Mouse (Mus musculus) inflammation-experienced regulatory T-cells, adult 6 months (primary cell): Measurements from ENCODE around the gene Lefty1. TPM values are rescaled to one million over a fixed set of nuclear protein-coding genes. Genes with fewer than 3 reads are reported as not detected.
A peak's percentile ranks its signal among the peaks of the same experiment; 100 is the strongest.
"Not testable (repeated sequence)": the region's sequence is repeated elsewhere in the genome, so short reads cannot be mapped to it uniquely, and the experiment has no call there.

Source experiments
- ATAC-seq: one replicate; pipeline ENCODE4 v1.8.0; 2017
- polyA plus RNA-seq, 3 experiments: library from polyadenylated mRNA; unstranded; fragments of 100-300 nt; shearing (Covaris generic); gene quantifications; one replicate each; pipeline ENCODE4 v1.2.1; 2017

Gene Lefty1
- polyA plus RNA-seq, 3 experiments from 2014 or later = not detected

- ATAC-seq = no peak
Observed at GRCm38 (mm10) chr1:180922273-180923048, 12.4 kb upstream of the Lefty1 start.

GRCm38 (mm10) chr1:180924737-180925136, 10.1 kb upstream of the Lefty1 start:
- ATAC-seq = no peak

- ATAC-seq = peak; percentile 65
Observed at GRCm38 (mm10) chr1:180926286-180926685, 8.5 kb upstream of the Lefty1 start.

GRCm38 (mm10) chr1:180929599-180929998, 5.2 kb upstream of the Lefty1 start:
- no peak for ATAC-seq

GRCm38 (mm10) chr1:180931106-180931505, 3.7 kb upstream of the Lefty1 start:
- no peak for ATAC-seq

- no peak for ATAC-seq
Observed at GRCm38 (mm10) chr1:180933659-180934058, 1.2 kb upstream of the Lefty1 start.

GRCm38 (mm10) chr1:180936610-180937398, 2.0 kb downstream of the Lefty1 start:
- not testable (repeated sequence) for ATAC-seq

GRCm38 (mm10) chr1:180937631-180938030, 2.8 kb downstream of the Lefty1 start:
- ATAC-seq = not testable (repeated sequence)

GRCm38 (mm10) chr1:180938781-180939180, 4.0 kb downstream of the Lefty1 start:
- ATAC-seq = not testable (repeated sequence)

GRCm38 (mm10) chr1:180940776-180941460, 6.1 kb downstream of the Lefty1 start:
- no peak for ATAC-seq

GRCm38 (mm10) chr1:180941726-180942125, 6.9 kb downstream of the Lefty1 start:
- ATAC-seq = no peak

- ATAC-seq = peak; percentile 67
Observed at GRCm38 (mm10) chr1:180942166-180943031, 7.6 kb downstream of the Lefty1 start, which contains the start of gene Tmem63a. TSS of gene Tmem63a (plus strand) at chr1:180942344.

- peak; percentile 53 for ATAC-seq
Observed at GRCm38 (mm10) chr1:180943032-180943644, 8.3 kb downstream of the Lefty1 start.

- no peak for ATAC-seq
Observed at GRCm38 (mm10) chr1:180943896-180944295, 9.1 kb downstream of the Lefty1 start.

GRCm38 (mm10) chr1:180944553-180944952, 9.7 kb downstream of the Lefty1 start:
- ATAC-seq = no peak

- ATAC-seq = no peak
Observed at GRCm38 (mm10) chr1:180945001-180945980, 10.5 kb downstream of the Lefty1 start.

- no peak for ATAC-seq
Observed at GRCm38 (mm10) chr1:180946448-180946847, 11.6 kb downstream of the Lefty1 start.

- no peak for ATAC-seq
Observed at GRCm38 (mm10) chr1:180952085-180952746, 17.4 kb downstream of the Lefty1 start.

- no peak for ATAC-seq
Observed at GRCm38 (mm10) chr1:180952808-180953207, 18.0 kb downstream of the Lefty1 start.

GRCm38 (mm10) chr1:180956401-180956800, 21.6 kb downstream of the Lefty1 start:
- ATAC-seq = no peak
